Mouse (Mus musculus): ENCODE results near the gene Adamtsl1. TPM values are rescaled to one million over a fixed set of nuclear protein-coding genes. Genes with fewer than 3 reads are reported as not detected.

Gene Adamtsl1
- total RNA-seq, 2 experiments from 2014 or later = 4.3 to 5.5 TPM

GRCm38 (mm10) chr4:85957879-85958278, 443.9 kb downstream of the Adamtsl1 start:
- H3K27ac ChIP-seq = no peak overlapping the region
- TF ChIP-seq CTCF (IDR thresholded peaks at IDR 0.05) = no peak
- intact Hi-C loops (cut with DNase I) = no loop called here
- no peak overlapping the region for H3K4me3 ChIP-seq
- DNase-seq (ENCODE audit: extremely low spot score in 1 of 2, low spot score in 2 of 2) = no peak

GRCm38 (mm10) chr4:85959019-85959418, 445.0 kb downstream of the Adamtsl1 start:
- no peak for TF ChIP-seq CTCF (IDR thresholded peaks at IDR 0.05)
- DNase-seq (ENCODE audit: extremely low spot score in 1 of 2, low spot score in 2 of 2) = no peak
- no peak overlapping the region for H3K27ac ChIP-seq
- no peak overlapping the region for H3K4me3 ChIP-seq
- intact Hi-C loops (cut with DNase I) = no loop called here

GRCm38 (mm10) chr4:85976188-85976587, 462.2 kb downstream of the Adamtsl1 start:
- TF ChIP-seq CTCF (IDR thresholded peaks at IDR 0.05) = no peak
- Histone ChIP-seq H3K4me3 (no peak overlapping the region), H3K27ac (no peak overlapping the region)
- DNase-seq (ENCODE audit: extremely low spot score in 1 of 2, low spot score in 2 of 2) = no peak
- intact Hi-C loops (cut with DNase I) = no loop called here

GRCm38 (mm10) chr4:85979206-85979605, 465.2 kb downstream of the Adamtsl1 start:
- TF ChIP-seq CTCF (IDR thresholded peaks at IDR 0.05) = no peak
- intact Hi-C loops (cut with DNase I) = no loop called here
- no peak for DNase-seq (ENCODE audit: extremely low spot score in 1 of 2, low spot score in 2 of 2)
- H3K27ac ChIP-seq = no peak overlapping the region
- no peak overlapping the region for H3K4me3 ChIP-seq

GRCm38 (mm10) chr4:86006596-86006995, 492.6 kb downstream of the Adamtsl1 start:
- Histone ChIP-seq H3K4me3 (no peak overlapping the region), H3K27ac (no peak overlapping the region)
- no peak for DNase-seq (ENCODE audit: extremely low spot score in 1 of 2, low spot score in 2 of 2)
- intact Hi-C loops (cut with DNase I) = no loop called here
- TF ChIP-seq CTCF (IDR thresholded peaks at IDR 0.05) = no peak

GRCm38 (mm10) chr4:86013640-86014039, 499.7 kb downstream of the Adamtsl1 start:
- no peak overlapping the region for H3K4me3 ChIP-seq
- no peak overlapping the region for H3K27ac ChIP-seq
- DNase-seq (ENCODE audit: extremely low spot score in 1 of 2, low spot score in 2 of 2) = no peak
- TF ChIP-seq CTCF (IDR thresholded peaks at IDR 0.05) = no peak
- intact Hi-C loops (cut with DNase I) = loop anchor here (1.0 kb wide), 1 partner anchor 91 kb away; no protein-coding TSS in a partner anchor

- Histone ChIP-seq H3K4me3 (no peak overlapping the region), H3K27ac (no peak overlapping the region)
- intact Hi-C loops (cut with DNase I) = no loop called here
- no peak for TF ChIP-seq CTCF (IDR thresholded peaks at IDR 0.05)
- no peak for DNase-seq (ENCODE audit: extremely low spot score in 1 of 2, low spot score in 2 of 2)
Observed at GRCm38 (mm10) chr4:86018928-86019327, 505.0 kb downstream of the Adamtsl1 start.

GRCm38 (mm10) chr4:86019586-86019985, 505.6 kb downstream of the Adamtsl1 start:
- Histone ChIP-seq H3K4me3 (no peak overlapping the region), H3K27ac (no peak overlapping the region)
- no peak for TF ChIP-seq CTCF (IDR thresholded peaks at IDR 0.05)
- no peak for DNase-seq (ENCODE audit: extremely low spot score in 1 of 2, low spot score in 2 of 2)
- intact Hi-C loops (cut with DNase I) = no loop called here

GRCm38 (mm10) chr4:86020372-86021090, 506.6 kb downstream of the Adamtsl1 start:
- Histone ChIP-seq H3K27ac (no peak overlapping the region), H3K4me3 (no peak overlapping the region)
- no peak for TF ChIP-seq CTCF (IDR thresholded peaks at IDR 0.05)
- intact Hi-C loops (cut with DNase I) = loop anchor here (10.0 kb wide), 1 partner anchor 524 kb away; no protein-coding TSS in a partner anchor
- no peak for DNase-seq (ENCODE audit: extremely low spot score in 1 of 2, low spot score in 2 of 2)

- Histone ChIP-seq H3K4me3 (no peak overlapping the region), H3K27ac (no peak overlapping the region)
- peak; percentile 29 to 34 for DNase-seq (ENCODE audit: extremely low spot score in 1 of 2, low spot score in 2 of 2)
- intact Hi-C loops (cut with DNase I) = loop anchor here (1.0 to 10.0 kb wide), 2 partner anchors 193 to 520 kb away; no protein-coding TSS in a partner anchor
- peak; percentile 84 for TF ChIP-seq CTCF (IDR thresholded peaks at IDR 0.05)
Observed at GRCm38 (mm10) chr4:86024573-86025160, 510.7 kb downstream of the Adamtsl1 start.

GRCm38 (mm10) chr4:86029486-86029885, 515.5 kb downstream of the Adamtsl1 start:
- DNase-seq (ENCODE audit: extremely low spot score in 1 of 2, low spot score in 2 of 2) = no peak
- TF ChIP-seq CTCF (IDR thresholded peaks at IDR 0.05) = no peak
- intact Hi-C loops (cut with DNase I) = loop anchor here (10.0 kb wide), 1 partner anchor 515 kb away; no protein-coding TSS in a partner anchor
- H3K4me3 ChIP-seq = no peak overlapping the region
- no peak overlapping the region for H3K27ac ChIP-seq

GRCm38 (mm10) chr4:86030208-86030607, 516.2 kb downstream of the Adamtsl1 start:
- H3K4me3 ChIP-seq = no peak overlapping the region
- no peak for TF ChIP-seq CTCF (IDR thresholded peaks at IDR 0.05)
- intact Hi-C loops (cut with DNase I) = loop anchor here (10.0 kb wide), 1 partner anchor 865 kb away; no protein-coding TSS in a partner anchor

More at GRCm38 (mm10) chr4:86030208-86030607, 516.2 kb downstream of the Adamtsl1 start:
- H3K27ac ChIP-seq = no peak overlapping the region
- DNase-seq (ENCODE audit: extremely low spot score in 1 of 2, low spot score in 2 of 2) = no peak

Data from left cerebral cortex, adult 2 months (tissue).